9 mouse cellular contexts compared by ENCODE assay signal in genomic region chr7:96660907-96661306, GRCm38 (mm10).
DNase-seq lines count a peak whose midpoint lies in the region; ATAC-seq lines count a peak whose summit lies in the region.
"Had no signal": no experiment of that assay in that cellular context is flagged by ENCODE, and none has a peak within 500 bp of the region (broad histone marks: within the 10 kb centered on the region; RNA-seq: fewer than 3 reads in every experiment).

No protein-coding gene starts in this region.

- H3K27me3 ChIP-seq in heart, embryonic 11.5 days (ENCODE audit: control insufficient read depth, insufficient read depth, low read length) = peaks cover 36% of the 10 kb centered on the region
- no peaks in the 10 kb centered on the region for H3K27me3 ChIP-seq in hindbrain, embryonic 13.5 days

- H3K4me3 ChIP-seq in heart, embryonic 11.5 days (ENCODE audit: low read depth, low read length) = no peak overlapping the region
- H3K4me3 ChIP-seq in hindbrain, embryonic 13.5 days = no peak overlapping the region

- H3K9me3 ChIP-seq in heart, embryonic 11.5 days (replicated peaks; ENCODE audit: control insufficient read depth, low read length) = no peaks in the 10 kb centered on the region
- no peaks in the 10 kb centered on the region for H3K9me3 ChIP-seq in hindbrain, embryonic 13.5 days

- peak overlapping the region; percentile 25; the same call in 1 of the 2 replicates for H3K4me2 ChIP-seq in heart, embryonic 11.5 days
- no peak overlapping the region for H3K4me2 ChIP-seq in hindbrain, embryonic 13.5 days

- peak; percentile 75 for ATAC-seq in heart, embryonic 11.5 days (replicated peaks; ENCODE audit: insufficient number of reproducible peaks, low FRiP score, low TSS enrichment)
- peak; percentile 44; the same call in 1 of the 2 replicates for ATAC-seq in hindbrain, embryonic 13.5 days (ENCODE audit: low FRiP score)

- H3K36me3 ChIP-seq in heart, embryonic 11.5 days (ENCODE audit: control insufficient read depth, insufficient read depth, low read length) = no peaks in the 10 kb centered on the region
- no peaks in the 10 kb centered on the region for H3K36me3 ChIP-seq in hindbrain, embryonic 13.5 days

- DNase-seq in heart, adult 9 months (ENCODE audit: low spot score in 2 of 2) = no peak
- peak; percentile 18 for DNase-seq in ZHBTc4 (ENCODE audit: low read depth, low spot score)
- DNase-seq in lung, postnatal 25 days (ENCODE audit: low spot score) = peak; percentile 22
- no peak for DNase-seq in right cerebral cortex, postnatal 14 days
- DNase-seq in adrenal gland, postnatal 25 days = no peak
- DNase-seq in ovary, postnatal 36 days (ENCODE audit: low spot score) = no peak
- DNase-seq: spleen, adult 18-20 months had no signal

- WGBS in heart, embryonic 11.5 days (ENCODE audit: insufficient replicate concordance) = 20% methylated on average over 3 of the region's 3 CpGs
- WGBS in hindbrain, embryonic 13.5 days = 74% methylated on average over 3 of the region's 3 CpGs

- peaks cover 40% of the 10 kb centered on the region for H3K4me1 ChIP-seq in heart, embryonic 11.5 days (ENCODE audit: control insufficient read depth, insufficient read depth, low read length)
- H3K4me1 ChIP-seq in hindbrain, embryonic 13.5 days (replicated peaks) = peaks cover 43% of the 10 kb centered on the region

- H3K9ac ChIP-seq in heart, embryonic 11.5 days (ENCODE audit: low read depth, low read length) = no peak overlapping the region
- no peak overlapping the region for H3K9ac ChIP-seq in hindbrain, embryonic 13.5 days

- peak overlapping the region; percentile 5; the same call in 1 of the 2 replicates for H3K27ac ChIP-seq in heart, embryonic 11.5 days (ENCODE audit: low read depth, low read length)
- H3K27ac ChIP-seq in hindbrain, embryonic 13.5 days = peak overlapping the region; percentile 37; the same call in 1 of the 2 replicates

Comparison
In these comparisons a context has a peak if more than half of its experiments do, and no peak if none do; other contexts are left out.
1. DNase-seq: peak in ZHBTc4 (single experiment) and lung, postnatal 25 days (single experiment); none in heart, adult 9 months (0 of 2), right cerebral cortex, postnatal 14 days (single experiment), adrenal gland, postnatal 25 days (single experiment) and ovary, postnatal 36 days (single experiment).